Mouse (Mus musculus) testis, adult 2 months (tissue): ENCODE data around the gene 2700097O09Rik. TPM values are rescaled to one million over a fixed set of nuclear protein-coding genes. Genes with fewer than 3 reads are reported as not detected.
"Not testable (repeated sequence)": the region's sequence is repeated elsewhere in the genome, so short reads cannot be mapped to it uniquely, and the experiment has no call there.

ENCODE experiments used
- H3K27ac ChIP-seq: fragments of 200-500 bp; 2 replicates; pipeline ENCODE4 v1.5.1; 2012; ENCODE audit warnings: low read depth, low read length; ENCODE audit not compliant: control insufficient read depth, insufficient read depth
- H3K27me3 ChIP-seq: fragments of 200-500 bp; 2 replicates; pipeline ENCODE4 v1.6.1; 2012; ENCODE audit warnings: mild to moderate bottlenecking, low read length, moderate library complexity; ENCODE audit not compliant: control insufficient read depth, insufficient read depth
- H3K36me3 ChIP-seq: fragments of 200-500 bp; 2 replicates; pipeline ENCODE4 v1.6.1; 2012; ENCODE audit warnings: mild to moderate bottlenecking, low read length; ENCODE audit not compliant: control insufficient read depth, insufficient read depth
- H3K4me1 ChIP-seq: fragments of 200-500 bp; 2 replicates; pipeline ENCODE4 v1.6.1; 2012; ENCODE audit warnings: low read length; ENCODE audit not compliant: control insufficient read depth, insufficient read depth
- H3K4me3 ChIP-seq: fragments of 200-500 bp; 2 replicates; pipeline ENCODE4 v1.5.1; 2012; ENCODE audit warnings: low read depth, mild to moderate bottlenecking, low read length, moderate library complexity, mixed read lengths; ENCODE audit not compliant: control insufficient read depth
- CTCF ChIP-seq: fragments of 200-500 bp; IDR thresholded peaks from 2 replicates; pipeline ENCODE4 v1.5.1; 2012; ENCODE audit warnings: low read depth, mild to moderate bottlenecking, inconsistent platforms, low read length, moderate library complexity; ENCODE audit not compliant: control insufficient read depth, insufficient read depth, insufficient replicate concordance
- POLR2A ChIP-seq: fragments of 200-500 bp; IDR thresholded peaks from 2 replicates; pipeline ENCODE4 v1.6.1; 2012; ENCODE audit warnings: low read depth, mild to moderate bottlenecking, inconsistent platforms, low read length, moderate library complexity; ENCODE audit not compliant: control insufficient read depth
- polyA plus RNA-seq: library from polyadenylated mRNA; depleted of rRNA; stranded (reverse); fragments of >200 nt; gene quantifications from 2 replicates; pipeline ENCODE4 v1.2.3, GENCODE M21; 2012

The 2700097O09Rik gene
- polyA plus RNA-seq, 1 experiment = 8.6 TPM

DNA sequence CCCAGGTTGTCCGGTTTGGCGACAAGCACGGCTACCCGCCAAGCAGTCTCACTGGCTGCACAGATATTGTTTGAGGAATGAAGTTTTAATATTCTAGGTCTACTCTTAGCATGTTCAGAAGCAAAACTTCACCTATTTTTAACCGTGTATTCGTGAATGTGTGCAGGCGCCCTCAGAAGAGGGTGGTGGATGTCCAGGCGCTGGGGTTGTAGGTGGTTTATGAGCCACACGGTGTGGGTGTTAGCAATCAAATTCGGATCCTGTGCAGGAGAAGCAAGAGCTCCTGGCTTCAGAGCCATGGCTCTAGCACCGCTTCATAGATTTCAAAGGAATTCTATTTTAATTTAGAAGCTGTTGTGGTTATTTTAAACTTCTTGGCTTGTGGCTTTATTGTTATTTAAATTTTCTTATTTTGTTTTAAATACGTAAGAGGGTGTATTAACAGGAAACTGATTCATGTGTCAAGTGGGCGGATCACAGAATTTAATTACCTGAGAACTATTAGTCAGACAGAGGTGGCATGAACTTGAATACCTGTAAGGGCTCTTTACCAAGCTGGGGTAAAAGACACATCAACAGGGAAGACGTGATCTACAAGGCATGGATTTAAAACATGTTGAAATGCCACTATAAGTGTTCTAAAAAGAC lies 72.4 kb downstream of the 2700097O09Rik start:
- Histone ChIP-seq H3K27me3 (no peaks in the 10 kb centered on the region), H3K4me3 (no peak overlapping the region), H3K36me3 (peaks cover 2% of the 10 kb centered on the region; the same call in 1 of the 2 replicates), H3K27ac (no peak overlapping the region), H3K4me1 (peaks cover 5% of the 10 kb centered on the region)
- TF ChIP-seq POLR2A = no peak
- TF ChIP-seq CTCF = no peak

DNA sequence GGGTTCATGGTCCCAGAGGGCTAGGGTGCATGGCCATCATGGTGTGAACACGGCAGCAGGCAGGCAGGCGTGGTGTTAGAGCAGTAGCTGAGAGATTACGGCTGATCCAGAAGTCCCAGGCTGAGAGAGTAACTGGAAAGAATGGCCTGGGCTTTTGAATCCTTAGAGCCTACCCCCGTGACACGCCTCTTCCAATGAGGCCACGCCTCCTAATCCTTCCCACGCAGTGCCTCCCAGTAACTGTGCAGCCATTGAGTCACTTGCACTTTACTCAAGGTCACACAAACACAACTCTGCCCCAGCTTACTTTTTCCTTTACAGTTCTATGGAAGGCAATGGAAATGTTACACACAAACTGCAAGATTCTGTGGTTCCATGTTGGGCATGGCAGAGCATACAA lies 73.8 kb downstream of the 2700097O09Rik start:
- H3K4me3 ChIP-seq = no peak overlapping the region
- peaks cover under 1% of the 10 kb centered on the region; the same call in 1 of the 2 replicates for H3K36me3 ChIP-seq
- H3K27me3 ChIP-seq = no peaks in the 10 kb centered on the region
- TF ChIP-seq POLR2A (no peak), CTCF (no peak)
- peaks cover 5% of the 10 kb centered on the region for H3K4me1 ChIP-seq
- no peak overlapping the region for H3K27ac ChIP-seq

DNA sequence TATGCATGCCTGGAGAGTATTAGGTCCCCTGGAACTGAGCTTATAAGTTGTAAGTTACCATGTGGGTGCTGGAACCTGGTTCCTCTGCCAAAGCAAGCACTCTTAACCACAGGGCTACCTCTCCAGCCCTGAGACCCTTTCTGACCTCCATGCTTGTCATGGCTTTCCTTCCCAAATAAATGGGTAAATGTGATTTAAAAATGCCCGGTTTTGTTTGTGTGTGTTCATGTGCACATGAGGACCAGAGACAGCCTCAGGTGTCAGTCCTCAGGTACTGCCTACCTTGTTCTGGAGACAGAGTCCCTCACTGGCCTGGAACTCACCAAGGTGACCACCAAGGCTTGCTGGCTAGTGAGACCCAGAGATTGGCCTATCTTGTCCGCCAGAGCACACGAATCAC lies 75.5 kb downstream of the 2700097O09Rik start:
- H3K4me3 ChIP-seq = no peak overlapping the region
- no peaks in the 10 kb centered on the region for H3K36me3 ChIP-seq
- no peak overlapping the region for H3K27ac ChIP-seq
- TF ChIP-seq POLR2A (no peak), CTCF (no peak)
- H3K27me3 ChIP-seq = no peaks in the 10 kb centered on the region
- H3K4me1 ChIP-seq = peaks cover 5% of the 10 kb centered on the region

DNA sequence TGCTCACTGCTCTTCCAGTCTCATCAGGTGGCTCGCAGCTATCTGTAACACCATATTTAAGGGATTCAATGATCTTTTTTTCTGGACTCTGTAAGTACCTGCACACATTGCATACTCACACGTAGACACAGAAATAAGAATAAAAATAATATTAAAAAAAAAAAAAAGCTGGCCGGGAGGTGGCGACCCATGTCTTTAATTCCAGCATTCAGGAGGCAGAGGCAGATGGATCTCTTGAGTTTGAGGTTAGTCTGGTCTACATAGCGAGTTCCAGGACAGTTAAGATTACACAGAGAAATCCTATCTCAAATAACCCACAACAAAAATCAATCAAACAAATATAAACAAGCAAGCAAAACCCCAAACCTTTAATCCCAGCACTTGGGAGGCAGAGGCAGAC lies 76.1 kb downstream of the 2700097O09Rik start:
- H3K4me3 ChIP-seq = no peak overlapping the region
- H3K36me3 ChIP-seq = no peaks in the 10 kb centered on the region
- no peaks in the 10 kb centered on the region for H3K27me3 ChIP-seq
- no peak overlapping the region for H3K27ac ChIP-seq
- peaks cover 5% of the 10 kb centered on the region for H3K4me1 ChIP-seq
- TF ChIP-seq POLR2A (no peak), CTCF (no peak)

DNA sequence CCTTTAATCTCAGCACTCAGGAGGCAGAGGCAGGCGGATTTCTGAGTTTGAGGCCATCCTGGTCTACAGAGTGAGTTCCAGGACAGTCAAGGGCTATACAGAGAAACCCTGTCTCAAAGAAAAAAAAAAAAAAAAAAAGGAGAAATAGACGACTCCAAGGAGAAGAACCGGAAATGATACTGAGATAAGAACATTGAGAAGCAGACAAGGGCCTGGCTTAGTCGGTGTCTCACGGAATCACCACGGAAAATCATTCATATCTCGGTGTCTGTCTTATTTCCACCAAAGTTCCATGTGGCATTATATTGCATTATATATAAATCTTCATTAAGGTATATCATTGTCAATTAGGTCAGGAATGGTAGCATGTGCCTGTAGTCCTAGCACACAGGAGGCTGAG lies 77.4 kb downstream of the 2700097O09Rik start:
- not testable (repeated sequence) for H3K4me1 ChIP-seq, H3K4me3 ChIP-seq, H3K27me3 ChIP-seq, H3K36me3 ChIP-seq, H3K27ac ChIP-seq

DNA sequence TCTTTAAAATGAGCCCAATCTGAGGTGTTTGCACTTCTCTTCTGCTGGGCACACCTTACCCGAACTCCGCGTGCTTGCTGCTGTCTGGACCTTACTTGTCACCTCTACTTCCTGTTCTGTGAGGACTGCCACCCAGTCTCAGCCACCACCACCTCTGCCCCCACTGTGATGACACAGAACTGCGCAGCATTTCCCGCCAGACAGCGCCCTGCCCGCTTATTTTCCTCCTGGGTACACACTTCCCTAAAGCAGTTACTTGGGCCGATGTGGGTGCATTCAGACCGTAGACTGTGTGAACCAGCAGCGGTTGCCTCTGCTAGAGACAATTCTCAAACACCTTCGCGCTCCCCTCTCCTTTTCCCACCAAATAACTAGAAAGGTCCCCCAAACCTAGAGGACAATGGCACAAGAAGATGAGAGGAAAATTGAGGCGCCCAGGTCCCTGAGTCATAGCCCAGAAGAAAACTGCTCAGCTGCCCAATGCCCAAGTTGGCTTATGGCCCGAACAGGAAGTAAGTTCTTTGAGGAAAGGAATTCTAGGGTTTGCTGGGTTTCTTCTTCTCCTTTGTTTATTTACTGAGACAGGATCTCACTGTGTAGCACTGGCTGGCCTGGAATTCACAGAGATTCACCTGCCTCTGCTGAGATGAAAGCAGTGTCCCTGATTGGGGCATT lies 80.8 kb downstream of the 2700097O09Rik start:
- H3K27me3 ChIP-seq = no peaks in the 10 kb centered on the region

DNA sequence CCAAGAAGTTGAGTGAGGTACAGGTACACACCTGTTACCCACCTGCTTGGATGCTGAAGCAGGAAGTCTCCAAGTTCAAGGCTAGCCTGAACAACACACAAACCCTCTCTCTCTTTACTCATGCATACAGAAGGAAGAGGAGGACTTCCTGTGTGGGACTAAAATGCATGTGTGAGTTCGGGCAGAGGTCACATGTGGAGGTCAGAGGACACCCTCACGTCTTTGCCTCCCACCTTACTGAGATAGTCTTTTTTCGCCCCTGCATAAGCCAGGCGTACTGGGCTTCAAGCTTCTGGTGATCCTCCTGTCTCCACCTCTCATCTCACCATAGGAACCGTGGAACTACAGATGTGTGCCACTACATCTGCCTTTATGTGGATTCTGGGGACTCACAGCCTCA lies 81.5 kb downstream of the 2700097O09Rik start:
- H3K27me3 ChIP-seq = no peaks in the 10 kb centered on the region
- no peak overlapping the region for H3K27ac ChIP-seq
- no peaks in the 10 kb centered on the region for H3K36me3 ChIP-seq
- peaks cover 5% of the 10 kb centered on the region for H3K4me1 ChIP-seq
- no peak for TF ChIP-seq CTCF
- no peak for TF ChIP-seq POLR2A
- H3K4me3 ChIP-seq = peak overlapping the region; percentile 60

More for the DNA sequence above, 80.8 kb downstream of the 2700097O09Rik start:
- Histone ChIP-seq H3K4me3 (peak overlapping the region; percentile 59), H3K4me1 (no peaks in the 10 kb centered on the region; the same call in none of the 2 replicates), H3K27ac (peak overlapping the region; percentile 58), H3K36me3 (no peaks in the 10 kb centered on the region)
- no peak for TF ChIP-seq POLR2A
- TF ChIP-seq CTCF = no peak
